Mouse (Mus musculus) right cerebral cortex, adult 2 months (tissue): ENCODE measurements around the gene Gm49354.
"Not testable (repeated sequence)": the region's sequence is repeated elsewhere in the genome, so short reads cannot be mapped to it uniquely, and the experiment has no call there.

Experiments
- DNase-seq, 2 experiments: peaks; one replicate each; pipeline ENCODE4 v3.0.0; 2021 to 2022; ENCODE audit warnings: low spot score in 2 of 2

Gm49354 gene

DNA sequence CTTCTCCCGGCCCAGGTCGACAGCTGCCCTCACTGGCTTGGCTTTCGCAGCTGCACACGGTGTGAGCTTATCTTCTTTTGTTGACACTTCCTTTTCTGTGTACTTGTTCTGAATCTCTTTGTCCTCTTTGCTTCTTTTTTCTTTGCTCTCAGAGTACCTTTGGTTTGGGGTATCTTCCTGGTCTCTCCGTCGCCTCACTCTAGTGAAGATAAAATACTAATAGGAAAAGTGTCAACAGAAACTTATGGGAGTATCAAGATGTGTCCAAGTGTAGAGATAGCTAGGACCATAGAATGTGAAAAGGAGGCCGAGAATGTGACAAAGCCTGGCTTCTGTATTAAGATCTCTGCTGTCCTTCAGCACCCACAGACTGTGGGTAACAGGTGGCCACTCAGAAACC, at the start of gene Gm49354:
Gene Gm49354 (minus strand): TSS at position 101 of the 400 bp plus-strand sequence.
- DNase-seq: no peak

DNA sequence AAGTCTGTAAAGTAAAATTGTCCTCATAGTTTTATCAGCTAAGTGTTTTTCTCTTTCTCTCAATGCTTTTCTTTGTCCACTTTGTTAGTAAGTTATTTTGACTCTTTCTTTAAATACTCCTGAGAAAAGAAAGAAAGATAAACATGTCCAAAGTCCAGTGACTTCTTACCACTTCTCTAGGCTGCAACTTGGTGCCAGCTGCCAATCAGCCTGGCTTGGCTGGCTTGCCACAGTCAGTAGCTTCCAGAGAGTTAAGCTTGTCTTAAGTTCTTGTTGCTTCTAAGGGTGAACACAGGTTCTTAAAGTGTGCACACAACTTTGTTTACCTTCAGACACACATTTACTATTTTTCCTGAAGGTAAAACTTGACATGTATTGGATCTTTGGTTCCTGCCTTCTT, 43.9 kb upstream of the Gm49354 start:
- DNase-seq: no peak

GRCm38 (mm10) chr13:59822507-59823462, 40.7 kb upstream of the Gm49354 start, which contains the start of gene Tut7:
Tut7 (minus strand) TSS chr13:59823147.
- DNase-seq: peak; percentile 89 to 91

DNA sequence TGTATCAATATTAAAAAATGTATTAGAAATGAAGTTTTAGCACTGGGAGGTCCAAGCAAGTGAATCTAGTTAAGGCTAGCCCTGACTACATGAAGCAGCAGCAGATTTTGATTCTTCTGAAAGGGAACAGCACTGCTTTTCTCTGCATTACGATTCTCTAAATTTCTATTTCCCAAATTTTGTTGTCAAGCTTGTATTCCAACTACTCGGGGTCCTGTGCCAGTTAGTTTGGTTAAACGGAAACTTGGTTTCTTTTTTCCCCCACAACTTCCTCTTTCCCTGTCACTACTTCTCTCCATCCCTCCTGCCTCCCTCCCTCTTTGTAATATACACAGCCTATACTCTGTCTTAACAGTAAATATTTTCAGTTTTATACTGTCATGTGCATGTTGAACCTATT, 38.8 kb upstream of the Gm49354 start:
- no peak for DNase-seq

GRCm38 (mm10) chr13:59820114-59820513, 38.1 kb upstream of the Gm49354 start:
- no peak for DNase-seq

DNA sequence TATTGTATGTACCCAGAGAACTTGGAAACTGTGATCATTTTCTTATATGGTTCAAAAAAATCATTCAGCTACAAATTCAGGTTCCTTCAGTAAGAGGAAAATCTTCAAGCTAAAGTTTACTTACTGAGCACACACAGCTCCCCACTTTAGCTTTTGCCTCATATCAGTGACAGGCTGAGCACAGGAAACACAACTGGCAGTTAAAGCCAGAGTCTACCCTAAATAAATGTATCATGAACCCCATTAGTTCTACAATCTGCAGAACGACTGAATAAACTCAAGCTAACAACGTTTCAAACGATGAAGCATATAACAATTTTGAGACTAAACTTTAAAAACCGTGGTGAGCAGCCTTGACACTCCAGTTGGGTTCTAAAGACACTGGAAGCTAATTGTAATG, 35.3 kb upstream of the Gm49354 start:
- no peak for DNase-seq

DNA sequence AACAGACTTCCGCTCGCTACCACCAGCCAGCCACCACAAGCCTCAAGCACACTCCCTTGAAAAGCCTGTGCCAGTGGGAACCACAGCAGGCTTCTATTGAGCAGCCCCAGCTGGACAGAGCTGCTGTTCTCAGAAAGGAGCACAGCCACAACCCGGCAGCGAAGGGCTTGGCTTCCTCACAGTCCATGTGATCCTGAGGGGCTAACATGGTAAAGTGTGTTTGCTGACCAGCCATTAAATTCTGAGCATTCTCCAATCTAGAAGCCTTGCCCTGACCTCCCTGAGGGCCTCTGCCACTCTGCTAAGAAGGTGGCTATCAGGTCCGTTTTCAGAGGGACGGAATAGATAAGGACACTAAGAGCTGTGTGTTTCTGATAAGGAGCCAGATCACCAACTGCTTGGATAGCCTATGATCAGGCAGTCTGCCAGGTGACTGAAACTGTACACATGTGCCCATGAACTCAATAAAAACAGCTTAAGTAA, 32.1 kb upstream of the Gm49354 start:
- DNase-seq: no peak

GRCm38 (mm10) chr13:59811581-59811980, 29.5 kb upstream of the Gm49354 start:
- no peak for DNase-seq

DNA sequence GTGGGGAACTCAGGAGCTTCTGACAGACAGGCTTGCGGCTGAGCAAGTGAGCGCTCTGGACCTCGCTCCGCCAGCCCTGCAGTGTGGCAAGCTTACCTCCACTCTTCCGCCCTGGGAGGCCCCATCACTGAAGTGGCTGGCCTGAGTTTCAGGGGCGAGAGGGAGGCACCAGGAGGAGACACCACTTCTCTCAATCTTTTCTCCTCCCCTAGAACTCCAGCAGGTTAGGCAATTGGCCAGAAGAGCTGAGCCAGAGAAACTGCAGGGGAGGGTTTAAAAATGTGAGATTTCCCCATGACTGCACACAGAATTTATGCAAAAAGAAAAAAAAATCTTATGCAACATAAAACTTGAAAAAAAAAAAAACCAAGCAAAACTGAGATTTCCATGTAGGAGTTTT, 19.0 kb upstream of the Gm49354 start:
- peak; percentile 35 to 43 for DNase-seq

- no peak for DNase-seq
Observed at GRCm38 (mm10) chr13:59800077-59800476, 18.0 kb upstream of the Gm49354 start.

- no peak for DNase-seq
Observed at GRCm38 (mm10) chr13:59798306-59798705, 16.3 kb upstream of the Gm49354 start.

- no peak for DNase-seq
Observed at GRCm38 (mm10) chr13:59796466-59796848, 14.4 kb upstream of the Gm49354 start.

DNA sequence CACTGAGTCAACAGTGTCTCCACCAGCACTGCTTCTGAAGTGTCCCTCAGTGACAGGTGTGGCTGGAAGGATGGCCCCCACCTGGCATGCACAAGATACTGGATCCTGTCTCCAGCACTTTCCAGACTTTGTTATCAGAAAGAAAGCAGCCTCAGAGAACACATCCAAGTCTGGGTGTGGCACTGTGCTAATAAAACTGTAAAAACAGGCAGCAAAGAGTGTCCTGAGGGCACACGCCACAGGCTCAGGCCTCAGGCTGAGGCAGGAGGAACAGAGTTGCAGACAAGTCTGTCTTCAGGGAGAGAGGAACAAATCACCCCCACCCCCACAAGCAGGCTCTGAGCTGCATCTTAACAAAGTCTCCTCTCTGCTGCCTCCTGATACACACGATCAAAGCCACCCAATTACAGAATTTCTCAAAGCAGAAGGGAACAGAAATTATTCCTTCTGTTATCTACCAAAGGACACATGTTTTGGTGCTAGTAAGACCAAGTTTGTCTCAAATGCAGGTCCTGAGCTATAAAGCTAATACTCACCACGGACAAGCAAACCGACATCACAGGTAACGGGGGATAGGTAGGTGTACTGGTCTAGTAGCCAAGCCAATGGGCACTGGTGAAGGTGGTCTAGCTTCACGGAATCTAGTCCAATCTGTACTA, 13.9 kb upstream of the Gm49354 start:
- no peak for DNase-seq

GRCm38 (mm10) chr13:59794786-59795185, 12.7 kb upstream of the Gm49354 start:
- no peak for DNase-seq

- DNase-seq: not testable (repeated sequence)
Observed at GRCm38 (mm10) chr13:59779744-59780264, 2.2 kb downstream of the Gm49354 start.

DNA sequence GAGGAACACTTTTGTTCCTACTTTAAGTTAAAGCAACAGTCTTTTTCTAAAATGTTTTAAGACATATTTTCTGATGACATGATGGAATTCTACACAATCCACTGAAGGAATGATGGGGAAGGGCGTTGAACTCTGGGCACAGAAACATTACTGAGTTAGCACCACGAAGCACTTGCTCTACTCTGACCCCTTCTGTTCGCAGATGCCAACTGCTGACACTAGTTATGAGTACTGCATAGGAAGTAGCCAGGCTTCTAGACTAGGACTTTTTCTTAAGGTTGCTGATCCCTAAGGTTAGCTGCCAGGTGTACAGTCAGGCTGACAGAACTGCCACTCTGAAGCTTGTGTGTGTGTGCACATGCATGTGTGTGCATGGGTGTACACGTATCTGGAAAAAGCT, 2.8 kb downstream of the Gm49354 start:
- DNase-seq: no peak

DNA sequence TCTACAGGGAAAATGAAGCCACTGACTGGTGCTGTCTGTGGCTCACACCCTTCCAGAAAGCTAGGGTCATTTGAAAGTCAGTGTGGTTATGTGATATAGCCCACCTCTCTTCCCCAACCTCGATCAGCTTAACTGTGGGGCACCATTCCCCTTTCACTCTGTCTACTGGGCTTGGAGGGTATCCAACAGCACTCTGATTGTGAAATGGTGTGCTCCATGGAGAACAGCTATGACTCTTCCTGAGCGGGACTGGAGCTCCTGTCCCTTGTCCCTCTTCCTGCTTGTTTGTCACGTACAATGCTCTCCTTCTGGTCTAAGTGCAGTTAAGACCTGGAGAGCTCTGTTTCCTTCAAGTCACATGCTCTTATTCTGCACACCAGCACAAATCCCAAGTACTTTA, 6.9 kb downstream of the Gm49354 start:
- no peak for DNase-seq

DNA sequence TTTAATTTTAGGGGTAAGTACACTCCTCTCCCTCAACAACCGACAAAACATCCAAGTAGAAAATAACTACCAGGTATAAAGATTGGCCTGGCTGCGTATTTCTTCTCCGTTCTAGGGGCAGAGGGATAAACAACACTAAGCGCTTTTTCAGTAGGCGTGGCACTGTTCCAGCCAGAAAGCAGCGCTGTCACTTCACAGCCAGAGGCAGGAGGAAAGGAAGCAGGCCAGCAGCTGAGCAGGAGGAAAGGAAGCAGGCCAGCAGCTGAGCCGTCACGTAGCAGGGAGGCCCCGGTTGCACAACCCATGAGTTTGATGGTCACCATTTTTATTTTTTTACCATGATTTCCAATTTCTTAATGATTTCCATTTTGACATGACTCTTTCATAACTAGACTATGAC, 10.8 kb downstream of the Gm49354 start:
- DNase-seq: peak; percentile 63 to 66

GRCm38 (mm10) chr13:59770847-59771246, 11.2 kb downstream of the Gm49354 start:
- DNase-seq: peak in 1 of 2 experiments; percentile 35

GRCm38 (mm10) chr13:59770164-59770562, 11.9 kb downstream of the Gm49354 start:
- DNase-seq: peak; percentile 86 to 87

DNA sequence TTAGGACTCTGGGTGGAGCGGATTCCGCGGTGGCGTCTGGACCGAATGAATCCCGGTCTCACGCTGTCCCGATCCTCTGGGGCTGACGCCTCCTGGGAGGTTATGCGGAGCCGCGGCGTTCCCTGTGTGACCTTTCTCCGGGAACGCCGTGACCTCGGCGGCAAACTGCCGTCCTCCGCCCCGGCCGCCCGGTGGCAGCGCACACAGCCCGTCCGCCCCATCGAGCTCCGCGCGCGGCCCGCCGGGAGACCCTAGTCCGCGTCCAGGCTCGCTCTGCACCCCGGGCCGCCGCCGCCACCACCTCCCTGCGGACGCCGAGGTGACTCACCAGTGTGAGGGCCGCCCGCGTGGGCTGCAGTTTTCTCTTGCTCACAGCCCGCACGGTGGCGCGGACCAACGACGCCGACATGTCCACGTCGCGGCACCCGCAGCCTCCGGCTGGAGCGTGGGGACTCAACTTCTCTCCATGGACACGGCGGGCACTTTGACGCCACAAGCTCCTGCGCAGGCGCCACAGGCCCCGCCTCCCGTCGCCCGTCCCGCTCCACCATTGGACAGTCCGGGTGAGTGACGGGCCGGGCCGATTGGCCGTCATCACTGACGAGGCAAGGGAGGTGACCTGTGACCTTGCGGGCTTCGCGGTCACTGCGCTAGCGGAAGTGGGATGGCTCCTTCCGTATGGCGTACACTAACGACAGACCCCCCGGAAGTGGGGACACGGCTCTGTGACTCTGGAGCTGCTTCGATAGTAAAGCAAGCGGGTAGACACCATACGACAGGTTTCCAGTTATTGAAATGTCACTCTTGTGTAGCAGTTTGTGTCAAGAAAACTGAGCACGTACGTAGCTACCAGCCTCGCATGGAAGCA, 12.5 kb downstream of the Gm49354 start, which contains the start of gene Isca1:
Gene Isca1 (minus strand): TSS at position 515 of the 868 bp plus-strand sequence.
- DNase-seq: peak; percentile 100
